Mouse (Mus musculus) layer of hippocampus, adult 9-10 months (tissue): Measurements from ENCODE around the gene Gapdhs.
"Not testable (repeated sequence)": the region's sequence is repeated elsewhere in the genome, so short reads cannot be mapped to it uniquely, and the experiment has no call there.

Experiments used
- DNase-seq: peaks from one replicate; pipeline ENCODE4 v3.0.0; 2022; ENCODE audit warnings: low spot score

The Gapdhs gene

DNA sequence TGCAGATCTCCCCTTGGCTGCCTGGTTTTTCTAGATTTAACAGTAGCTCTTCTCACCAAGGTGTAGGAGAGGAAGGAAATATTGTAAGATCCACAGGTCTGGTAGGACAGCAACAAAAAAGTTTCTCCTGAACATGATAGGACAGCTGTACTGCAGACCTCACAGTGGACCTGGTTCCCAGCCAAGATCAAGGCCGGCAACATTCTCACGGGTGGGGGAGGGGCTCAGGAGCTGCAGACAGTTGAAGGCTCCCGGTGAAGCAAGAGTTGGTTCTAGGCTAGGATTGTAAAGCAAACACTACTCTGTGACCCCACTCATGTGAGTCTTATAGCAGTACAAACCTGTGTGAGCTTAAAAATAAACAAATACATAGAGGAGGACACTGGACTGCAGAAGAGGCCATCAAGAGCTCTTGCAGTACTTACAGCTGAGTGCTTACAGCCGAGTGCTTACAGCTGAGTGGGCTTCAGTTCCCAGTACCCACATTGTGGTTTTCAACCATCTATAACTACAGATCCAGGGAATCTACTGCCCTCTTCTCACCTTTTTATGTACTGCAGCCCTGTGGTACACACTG lies 629 bp upstream of the Gapdhs start:
- no peak for DNase-seq

GRCm38 (mm10) chr7:30742570-30742969 lies 911 bp downstream of the Gapdhs start:
- not testable (repeated sequence) for DNase-seq

DNA sequence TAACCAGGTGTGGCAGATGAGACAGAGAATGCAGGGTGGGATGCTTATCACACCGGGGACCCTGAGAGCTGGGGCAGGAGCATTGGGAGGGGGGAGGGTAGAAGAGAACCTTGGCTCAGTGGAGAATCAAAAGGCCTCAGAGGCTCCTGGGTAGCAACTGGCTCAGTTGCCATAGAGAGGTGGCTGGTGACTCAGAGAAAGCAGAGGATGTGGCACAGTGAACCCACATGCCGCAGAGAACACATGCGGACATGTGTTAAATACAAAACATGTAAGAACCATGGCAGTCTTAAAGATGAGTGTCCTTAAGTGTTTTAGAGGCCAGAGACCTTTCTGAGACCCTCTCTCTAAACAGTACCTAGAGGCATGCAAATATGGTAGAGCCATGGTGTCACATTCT lies 7.3 kb downstream of the Gapdhs start:
- no peak for DNase-seq

DNA sequence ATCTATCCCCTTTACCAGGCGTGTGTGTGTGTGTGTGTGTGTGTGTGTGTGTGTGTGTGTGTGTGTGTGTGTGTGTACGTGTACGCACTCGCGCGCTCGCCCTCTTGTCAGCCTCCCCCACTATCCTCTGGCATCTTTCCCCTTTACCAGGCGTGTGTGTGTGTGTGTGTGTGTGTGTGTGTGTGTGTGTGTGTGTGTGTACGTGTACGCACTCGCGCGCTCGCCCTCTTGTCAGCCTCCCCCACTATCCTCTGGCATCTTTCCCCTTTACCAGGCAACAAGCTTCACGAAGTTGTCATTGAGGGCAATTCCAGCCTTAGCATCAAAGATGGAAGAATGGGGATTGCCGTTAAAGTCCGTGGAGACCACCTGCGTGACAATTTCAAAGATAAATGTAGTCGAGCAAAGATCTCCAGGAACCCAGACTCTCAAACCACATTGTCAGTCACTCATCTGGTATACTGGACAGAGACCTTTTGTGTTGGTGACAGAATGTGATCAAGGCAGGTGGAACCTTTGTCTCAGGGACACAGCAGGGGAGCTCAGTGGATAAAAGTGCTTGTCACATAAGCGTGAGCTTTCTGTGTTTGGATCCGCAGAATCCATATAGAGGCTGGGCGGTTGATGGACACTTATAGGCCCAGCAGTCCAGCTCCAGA lies 13.3 kb downstream of the Gapdhs start:
- not testable (repeated sequence) for DNase-seq

GRCm38 (mm10) chr7:30729396-30730063 lies 14.0 kb downstream of the Gapdhs start, which contains the start of gene Tmem147:
TSS of gene Tmem147 (minus strand) at chr7:30729540.
- DNase-seq, result peak; percentile 84

DNA sequence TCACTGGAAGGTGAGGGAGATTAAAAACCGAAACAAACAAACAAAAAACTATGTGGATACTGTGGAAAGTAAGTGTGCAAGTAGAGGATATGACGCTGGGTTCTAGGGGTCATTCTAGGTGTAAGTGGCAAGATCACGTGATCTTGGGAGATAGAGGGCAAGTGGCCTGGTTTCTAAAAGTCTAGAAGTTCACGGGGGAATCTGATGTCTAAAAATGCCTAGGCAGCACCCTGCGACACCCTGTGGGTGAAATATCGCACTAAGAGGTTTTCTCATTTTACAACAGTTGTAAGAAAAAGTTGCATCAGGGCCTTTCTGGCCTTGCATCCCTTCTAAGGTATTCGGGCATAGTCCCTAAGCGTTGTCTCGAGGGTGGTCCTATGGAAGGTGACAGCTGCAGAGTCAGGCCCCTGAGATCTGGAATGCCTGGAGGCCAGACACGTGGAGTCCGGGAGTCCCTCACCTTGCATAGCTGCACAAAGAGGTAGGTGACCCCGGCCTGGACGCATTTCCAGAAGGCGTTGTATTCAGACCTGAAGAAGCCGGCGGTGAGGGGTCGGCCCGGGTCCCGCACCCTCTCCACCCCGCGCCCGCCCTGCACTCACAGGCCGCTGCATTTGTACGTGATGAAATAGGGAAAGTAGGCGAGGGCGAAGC lies 14.6 kb downstream of the Gapdhs start:
- no peak for DNase-seq

DNA sequence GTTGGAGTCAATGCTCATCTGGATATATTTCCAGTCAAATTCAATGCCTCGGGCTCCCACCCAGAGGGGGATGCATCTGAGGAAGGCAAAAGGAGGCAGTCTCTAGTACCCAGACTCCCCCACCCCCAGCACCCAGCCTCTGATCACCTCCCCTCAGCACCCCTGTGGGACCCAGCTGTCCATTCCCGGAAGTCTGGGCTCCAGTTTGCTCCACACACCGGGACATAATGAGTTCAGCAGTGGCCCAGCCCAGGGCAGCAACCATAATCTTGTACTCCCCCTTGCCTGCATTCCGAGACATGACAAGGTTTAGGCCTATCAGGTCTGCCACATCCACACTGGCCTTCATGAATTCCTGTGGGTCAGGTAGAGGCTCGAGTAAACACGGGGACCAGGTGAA lies 15.3 kb downstream of the Gapdhs start:
- DNase-seq, result no peak

DNA sequence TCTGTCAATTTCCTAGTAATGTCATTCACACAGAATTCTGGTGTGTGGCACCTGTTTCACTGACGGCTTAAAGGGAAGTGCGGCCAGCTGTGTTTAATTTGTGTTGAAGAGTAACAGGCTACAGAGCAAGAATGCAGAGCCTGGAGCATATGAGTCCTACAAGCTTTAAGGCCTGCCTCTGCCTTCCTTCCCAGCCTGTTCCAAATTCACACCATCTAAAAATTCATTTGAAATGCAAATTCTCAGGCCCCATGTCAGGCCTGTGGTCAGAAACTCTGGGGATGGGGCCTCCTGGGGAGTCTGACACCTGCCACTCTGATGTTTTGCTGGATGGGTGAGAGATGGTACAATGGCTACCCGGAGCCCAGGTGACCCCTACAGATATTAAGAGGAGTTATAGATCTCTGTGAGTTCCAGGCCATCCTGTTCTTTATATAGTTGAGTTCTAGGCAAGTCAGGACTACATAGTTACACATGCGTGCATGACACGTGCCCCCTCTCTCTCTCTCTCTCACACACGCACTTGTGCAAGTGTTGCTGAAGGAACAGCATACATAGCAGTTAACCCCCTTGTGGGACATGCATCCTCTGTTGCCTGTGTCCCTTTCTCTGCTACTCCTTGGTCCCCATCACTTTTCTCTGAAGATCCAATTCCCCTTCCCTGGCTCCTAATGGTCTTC lies 20.1 kb downstream of the Gapdhs start:
- no peak for DNase-seq

- no peak for DNase-seq
These were observed 22.2 kb downstream of the Gapdhs start for GRCm38 (mm10) chr7:30721286-30721685.

- DNase-seq, result no peak
These were observed 23.8 kb downstream of the Gapdhs start for GRCm38 (mm10) chr7:30719669-30720068.

- no peak for DNase-seq
These were observed 25.8 kb downstream of the Gapdhs start for GRCm38 (mm10) chr7:30717716-30718046.

- DNase-seq, result no peak
These were observed 26.3 kb downstream of the Gapdhs start for GRCm38 (mm10) chr7:30717006-30717715.

DNA sequence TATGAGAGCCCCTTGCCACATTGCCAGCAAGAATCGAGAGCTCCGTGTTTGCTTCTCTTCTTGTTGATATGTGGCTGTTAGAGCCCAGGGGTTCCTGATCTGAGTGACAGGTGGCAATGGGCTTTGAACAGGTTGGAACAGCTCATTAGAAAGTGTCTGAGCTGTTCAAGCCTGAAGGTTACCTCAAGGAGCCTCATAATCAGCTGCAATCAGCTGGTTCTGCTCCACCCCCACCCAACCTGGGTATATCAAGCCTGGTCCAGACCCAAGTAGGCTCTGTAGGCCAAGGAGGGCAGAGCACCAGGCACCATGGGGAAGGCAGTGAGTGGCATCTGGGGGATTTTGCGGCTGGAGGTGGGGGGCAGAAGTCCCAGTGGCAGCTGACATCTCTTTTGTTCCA lies 31.5 kb downstream of the Gapdhs start, which contains the start of gene Atp4a:
Atp4a (plus strand) TSS at position 268 of the 400 bp plus-strand sequence.
- no peak for DNase-seq

DNA sequence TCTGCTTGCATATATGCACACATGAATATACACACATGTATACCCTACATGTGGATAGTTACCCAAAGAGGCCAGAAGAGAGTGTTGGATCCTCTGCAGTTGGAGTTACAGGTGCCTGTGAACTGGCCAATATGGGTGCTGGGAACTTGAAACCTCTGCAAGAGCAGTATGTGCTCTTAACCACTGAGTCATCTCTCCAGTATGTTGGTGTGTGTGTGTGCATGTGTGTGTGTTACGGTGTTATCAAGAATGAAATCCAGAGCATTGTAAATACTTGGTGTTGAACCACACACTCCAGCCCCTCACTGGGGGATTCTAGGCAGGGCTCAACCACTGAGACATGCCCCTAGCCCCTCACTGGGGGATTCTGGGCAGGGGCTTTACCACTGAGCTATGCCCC lies 36.0 kb downstream of the Gapdhs start:
- DNase-seq, result no peak

GRCm38 (mm10) chr7:30706214-30706882 lies 37.1 kb downstream of the Gapdhs start:
- DNase-seq, result no peak

DNA sequence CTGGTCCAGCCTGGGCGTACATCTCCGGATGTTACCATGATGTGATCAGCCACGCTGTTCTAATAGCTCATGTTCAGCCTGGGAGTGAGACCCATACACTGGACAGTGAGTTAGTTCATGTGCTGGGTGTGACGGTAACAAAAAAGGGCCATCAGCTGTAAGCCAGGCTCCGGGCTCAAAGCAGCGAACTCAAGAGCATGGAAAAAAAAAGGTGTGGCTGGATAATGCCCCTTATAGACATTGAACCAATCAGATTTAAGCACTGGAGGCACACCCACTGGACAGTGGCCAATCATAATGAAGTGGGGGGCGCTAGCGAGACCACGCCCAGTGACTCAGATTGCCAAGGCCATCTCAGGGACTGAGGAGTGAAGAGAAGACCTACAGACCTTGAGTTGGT lies 44.9 kb downstream of the Gapdhs start, which contains the start of gene 2200002J24Rik:
2200002J24Rik (plus strand) TSS at position 338 of the 400 bp plus-strand sequence.
- no peak for DNase-seq

DNA sequence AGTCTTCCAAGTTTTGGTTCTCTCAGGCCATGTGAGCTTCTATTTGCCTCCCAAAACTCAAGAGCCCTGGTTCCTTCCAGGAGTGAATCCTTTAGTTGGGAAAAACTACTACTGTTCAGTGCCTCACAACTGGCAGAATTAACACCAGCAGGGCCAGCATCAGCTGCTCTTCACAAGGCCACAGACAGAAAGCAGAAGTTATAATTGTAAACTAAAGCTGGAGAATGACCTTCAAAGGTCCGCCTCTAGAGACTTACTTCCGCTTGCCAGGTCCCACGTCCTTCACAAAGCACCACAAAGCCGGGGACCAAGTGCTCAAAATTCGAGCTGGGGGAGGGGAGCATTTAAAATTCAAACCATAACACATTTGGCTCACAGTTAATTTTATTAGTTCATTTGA lies 45.4 kb downstream of the Gapdhs start:
- no peak for DNase-seq

- no peak for DNase-seq
These were observed 55.2 kb downstream of the Gapdhs start for GRCm38 (mm10) chr7:30688325-30688724.

GRCm38 (mm10) chr7:30683425-30683824 lies 60.1 kb downstream of the Gapdhs start:
- DNase-seq, result no peak

- DNase-seq, result no peak
These were observed 61.6 kb downstream of the Gapdhs start for GRCm38 (mm10) chr7:30681897-30682296.
